Mouse (Mus musculus): ENCODE measurements around the gene Crnn.

- no peak for TF ChIP-seq CTCF (IDR thresholded peaks at IDR 0.05)
- TF ChIP-seq POLR2A (IDR thresholded peaks at IDR 0.05; ENCODE audit: insufficient read depth, low read depth, low read length): no peak
Observed at GRCm38 (mm10) chr3:93180856-93181255, 36.3 kb downstream of the Crnn start.
